In the genomic region with DNA sequence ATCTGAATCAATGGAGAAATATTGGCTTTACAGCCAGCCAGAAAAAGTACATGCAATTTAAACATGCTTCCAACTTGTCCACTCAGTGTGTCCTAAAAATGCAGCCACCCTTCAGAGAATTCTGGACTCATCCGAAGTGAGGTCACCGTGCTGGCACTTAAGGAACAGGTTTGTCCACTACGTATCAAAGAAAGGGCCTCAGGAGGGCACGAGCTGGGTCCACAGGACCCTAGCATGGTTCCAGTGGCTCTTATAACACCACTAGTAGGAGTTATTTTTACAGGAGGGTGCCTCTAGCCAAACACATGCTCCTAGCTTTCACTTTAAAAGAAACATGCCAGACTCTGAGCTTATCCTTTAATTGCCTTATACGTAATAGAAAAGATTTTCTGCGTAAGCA, we compare ENCODE assay signal across 20 mouse cellular contexts.
"Had no signal": no experiment of that assay in that cellular context is flagged by ENCODE, and none has a peak within 500 bp of the region (broad histone marks: within the 10 kb centered on the region; RNA-seq: fewer than 3 reads in every experiment).

No protein-coding gene starts in this region.

- H3K9ac ChIP-seq: intestine, embryonic 15.5 days; kidney, embryonic 15.5 days; limb, embryonic 13.5 days; liver, embryonic 12.5 days; liver, embryonic 15.5 days; neural tube, embryonic 12.5 days; neural tube, embryonic 15.5 days; stomach, embryonic 15.5 days had no signal

- H3K4me2 ChIP-seq: intestine, embryonic 15.5 days; kidney, embryonic 15.5 days; limb, embryonic 13.5 days; liver, embryonic 12.5 days; liver, embryonic 15.5 days; midbrain, embryonic 11.5 days; neural tube, embryonic 12.5 days; neural tube, embryonic 15.5 days; stomach, embryonic 15.5 days had no signal

- H3K4me3 ChIP-seq: intestine, embryonic 15.5 days; kidney, embryonic 15.5 days; limb, embryonic 10.5 days; limb, embryonic 13.5 days; liver, embryonic 12.5 days; liver, embryonic 15.5 days; neural tube, embryonic 12.5 days; neural tube, embryonic 15.5 days; stomach, embryonic 15.5 days had no signal

- DNase-seq: kidney, adult 11 months; kidney, adult 8-10 months; kidney, postnatal 36 days; liver; midbrain, embryonic 14.5 days; retina, postnatal 1 day; spleen, adult 18-20 months; thymus, adult 2 months; thymus, postnatal 14 days; thymus, postnatal 4 days had no signal

- H3K36me3 ChIP-seq: intestine, embryonic 15.5 days; kidney, embryonic 15.5 days; limb, embryonic 10.5 days; limb, embryonic 13.5 days; liver, embryonic 12.5 days; liver, embryonic 15.5 days; neural tube, embryonic 12.5 days; neural tube, embryonic 15.5 days; stomach, embryonic 15.5 days had no signal

- ATAC-seq: intestine, embryonic 15.5 days; liver, embryonic 12.5 days had no signal

- H3K27ac ChIP-seq: intestine, embryonic 15.5 days; kidney, embryonic 15.5 days; limb, embryonic 10.5 days; limb, embryonic 13.5 days; liver, embryonic 12.5 days; liver, embryonic 15.5 days; neural tube, embryonic 12.5 days; neural tube, embryonic 15.5 days; stomach, embryonic 15.5 days had no signal

- H3K9me3 ChIP-seq: intestine, embryonic 15.5 days; kidney, embryonic 15.5 days; limb, embryonic 10.5 days; limb, embryonic 13.5 days; liver, embryonic 12.5 days; liver, embryonic 15.5 days; neural tube, embryonic 12.5 days; neural tube, embryonic 15.5 days; stomach, embryonic 15.5 days had no signal

- H3K27me3 ChIP-seq: intestine, embryonic 15.5 days; kidney, embryonic 15.5 days; limb, embryonic 13.5 days; liver, embryonic 12.5 days; liver, embryonic 15.5 days; neural tube, embryonic 12.5 days; neural tube, embryonic 15.5 days; stomach, embryonic 15.5 days had no signal

- H3K4me1 ChIP-seq: kidney, embryonic 15.5 days; liver, embryonic 12.5 days; liver, embryonic 15.5 days; neural tube, embryonic 12.5 days; neural tube, embryonic 15.5 days; stomach, embryonic 15.5 days had no signal
